Mouse (Mus musculus) bone marrow, adult 2 months (tissue): Measurements from ENCODE around the gene Ppip5k1. TPM values are rescaled to one million over a fixed set of nuclear protein-coding genes. Genes with fewer than 3 reads are reported as not detected.

Experiments
- H3K27ac ChIP-seq: fragments of 200-500 bp; 2 replicates; pipeline ENCODE4 v1.5.1; 2012; ENCODE audit warnings: low read depth, mild to moderate bottlenecking, control low read depth, inconsistent platforms, low read length; ENCODE audit not compliant: control insufficient read depth, poor library complexity, insufficient read depth
- H3K4me1 ChIP-seq: fragments of 200-500 bp; 2 replicates; pipeline ENCODE4 v1.6.1; 2011; ENCODE audit warnings: low read length; ENCODE audit not compliant: control insufficient read depth, insufficient read depth
- H3K4me3 ChIP-seq: fragments of 200-500 bp; replicated peaks from 2 replicates; pipeline ENCODE3; 2011; ENCODE audit warnings: mild to moderate bottlenecking, low read depth, low read length, control low read depth; ENCODE audit not compliant: control insufficient read depth
- CTCF ChIP-seq: fragments of 200-500 bp; IDR thresholded peaks from 2 replicates; pipeline ENCODE4 v1.5.1; 2011; ENCODE audit warnings: low read length, control low read depth; ENCODE audit not compliant: control insufficient read depth, insufficient read depth
- POLR2A ChIP-seq: fragments of 200-500 bp; IDR thresholded peaks from 2 replicates; pipeline ENCODE4 v1.6.1; 2011; ENCODE audit warnings: low read depth, mild to moderate bottlenecking, control low read depth, low read length, borderline replicate concordance; ENCODE audit not compliant: control insufficient read depth
- WGBS: fragments of 180-500 bp; shearing (Covaris S2); methylation state at CpG from one replicate; pipeline ENCODE4 v1.1.7; 2018; 5-methylcytosine and 5-hydroxymethylcytosine counted together
- polyA plus RNA-seq: library from polyadenylated mRNA; stranded (reverse); fragments of >200 nt; gene quantifications from 2 replicates; pipeline ENCODE4 v1.2.4, GENCODE M21; 2011; ENCODE audit warnings: low replicate concordance; ENCODE audit not compliant: missing spikeins, insufficient read depth, insufficient read length

The Ppip5k1 gene
- polyA plus RNA-seq, 1 experiment: 16.7 TPM

GRCm38 (mm10) chr2:121296754-121297231, 58.4 kb downstream of the Ppip5k1 start:
- H3K4me1 ChIP-seq: no peaks in the 10 kb centered on the region; the same call in 1 of the 2 replicates
- H3K27ac ChIP-seq: no peak overlapping the region
- H3K4me3 ChIP-seq: no peak overlapping the region
- WGBS: 42% methylated on average over 6 of the region's 6 CpGs
- TF ChIP-seq CTCF: no peak
- TF ChIP-seq POLR2A: no peak

- no peaks in the 10 kb centered on the region; the same call in 1 of the 2 replicates for H3K4me1 ChIP-seq
- no peak overlapping the region for H3K4me3 ChIP-seq
- WGBS: 6% methylated on average over 15 of the region's 15 CpGs
- H3K27ac ChIP-seq: no peak overlapping the region
- TF ChIP-seq CTCF (no peak), POLR2A (no peak)
These were observed 59.3 kb downstream of the Ppip5k1 start for GRCm38 (mm10) chr2:121295608-121296571.

- H3K4me1 ChIP-seq: no peaks in the 10 kb centered on the region; the same call in 1 of the 2 replicates
- no peak overlapping the region for H3K27ac ChIP-seq
- 4% methylated on average over 18 of the region's 18 CpGs for WGBS
- TF ChIP-seq POLR2A: no peak
- TF ChIP-seq CTCF: no peak
- no peak overlapping the region for H3K4me3 ChIP-seq
These were observed 60.2 kb downstream of the Ppip5k1 start for GRCm38 (mm10) chr2:121294753-121295607.

- TF ChIP-seq POLR2A: no peak
- 7% methylated on average over 4 of the region's 4 CpGs for WGBS
- H3K4me1 ChIP-seq: peaks cover 2% of the 10 kb centered on the region; the same call in 1 of the 2 replicates
- no peak overlapping the region for H3K4me3 ChIP-seq
- no peak overlapping the region for H3K27ac ChIP-seq
These were observed 61.0 kb downstream of the Ppip5k1 start for GRCm38 (mm10) chr2:121294182-121294581.

- 63% methylated on average over 5 of the region's 5 CpGs for WGBS
- H3K4me3 ChIP-seq: no peak overlapping the region
- H3K27ac ChIP-seq: no peak overlapping the region
- TF ChIP-seq POLR2A (no peak), CTCF (no peak)
- peaks cover 2% of the 10 kb centered on the region; the same call in 1 of the 2 replicates for H3K4me1 ChIP-seq
These were observed 62.7 kb downstream of the Ppip5k1 start for GRCm38 (mm10) chr2:121292316-121293013.

- Histone ChIP-seq H3K27ac (no peak overlapping the region), H3K4me1 (peaks cover 2% of the 10 kb centered on the region; the same call in 1 of the 2 replicates), H3K4me3 (peak overlapping the region; percentile 53)
- 8% methylated on average over 36 of the region's 36 CpGs for WGBS
- TF ChIP-seq CTCF (no peak), POLR2A (no peak)
These were observed 65.3 kb downstream of the Ppip5k1 start for GRCm38 (mm10) chr2:121289730-121290540.
